Mouse (Mus musculus): ENCODE data around the gene Ak5. TPM values are rescaled to one million over a fixed set of nuclear protein-coding genes. Genes with fewer than 3 reads are reported as not detected.

Gene Ak5
- polyA plus RNA-seq, 1 experiment from 2014 or later, result 0.93 TPM

GRCm38 (mm10) chr3:152563833-152564232, 104.3 kb downstream of the Ak5 start:
- H3K36me3 ChIP-seq (ENCODE audit: control insufficient read depth, insufficient read depth, low read length), result no peaks in the 10 kb centered on the region
- H3K27me3 ChIP-seq (ENCODE audit: control insufficient read depth, insufficient read depth, low read length), result no peaks in the 10 kb centered on the region
- H3K9ac ChIP-seq (ENCODE audit: low read length), result no peak overlapping the region
- H3K4me1 ChIP-seq (ENCODE audit: control insufficient read depth in 2 of 2, insufficient read depth in 2 of 2, low read length in 2 of 2), result peaks cover 8 to 9% of the 10 kb centered on the region in 2 experiments
- no peak; the same call in 1 of the 2 replicates for ATAC-seq (ENCODE audit: insufficient number of reproducible peaks, insufficient read depth, low FRiP score, low read depth)
- no peak overlapping the region for H3K27ac ChIP-seq (replicated peaks in 1 of 2; ENCODE audit: control insufficient read depth in 1 of 2, insufficient read depth in 1 of 2, low read depth in 2 of 2, low read length in 2 of 2)
- H3K9me3 ChIP-seq (ENCODE audit: control insufficient read depth, low read length), result no peaks in the 10 kb centered on the region
- no peak overlapping the region for H3K4me2 ChIP-seq (ENCODE audit: low read length)
- no peak overlapping the region for H3K4me3 ChIP-seq (ENCODE audit: control insufficient read depth in 1 of 2, insufficient read depth in 1 of 2, low read depth in 1 of 2, low read length in 2 of 2)

GRCm38 (mm10) chr3:152561708-152562107, 106.5 kb downstream of the Ak5 start:
- H3K27me3 ChIP-seq (ENCODE audit: control insufficient read depth, insufficient read depth, low read length), result no peaks in the 10 kb centered on the region
- H3K4me1 ChIP-seq (ENCODE audit: control insufficient read depth in 2 of 2, insufficient read depth in 2 of 2, low read length in 2 of 2), result no peaks in the 10 kb centered on the region; a peak in 1 of 4 replicates
- H3K27ac ChIP-seq (replicated peaks in 1 of 2; ENCODE audit: control insufficient read depth in 1 of 2, insufficient read depth in 1 of 2, low read depth in 2 of 2, low read length in 2 of 2), result no peak overlapping the region
- no peak overlapping the region for H3K4me2 ChIP-seq (ENCODE audit: low read length)
- H3K9me3 ChIP-seq (ENCODE audit: control insufficient read depth, low read length), result no peaks in the 10 kb centered on the region
- H3K9ac ChIP-seq (ENCODE audit: low read length), result no peak overlapping the region
- 79% methylated on average over 2 of the region's 2 CpGs for WGBS
- no peak for ATAC-seq (ENCODE audit: insufficient number of reproducible peaks, insufficient read depth, low FRiP score, low read depth)
- H3K4me3 ChIP-seq (ENCODE audit: control insufficient read depth in 1 of 2, insufficient read depth in 1 of 2, low read depth in 1 of 2, low read length in 2 of 2), result no peak overlapping the region
- no peaks in the 10 kb centered on the region for H3K36me3 ChIP-seq (ENCODE audit: control insufficient read depth, insufficient read depth, low read length)

GRCm38 (mm10) chr3:152559295-152559694, 108.9 kb downstream of the Ak5 start:
- no peak overlapping the region for H3K9ac ChIP-seq (ENCODE audit: low read length)
- H3K9me3 ChIP-seq (ENCODE audit: control insufficient read depth, low read length), result no peaks in the 10 kb centered on the region
- no peaks in the 10 kb centered on the region; a peak in 1 of 4 replicates for H3K4me1 ChIP-seq (ENCODE audit: control insufficient read depth in 2 of 2, insufficient read depth in 2 of 2, low read length in 2 of 2)
- H3K27me3 ChIP-seq (ENCODE audit: control insufficient read depth, insufficient read depth, low read length), result no peaks in the 10 kb centered on the region
- H3K36me3 ChIP-seq (ENCODE audit: control insufficient read depth, insufficient read depth, low read length), result no peaks in the 10 kb centered on the region
- H3K27ac ChIP-seq (replicated peaks in 1 of 2; ENCODE audit: control insufficient read depth in 1 of 2, insufficient read depth in 1 of 2, low read depth in 2 of 2, low read length in 2 of 2), result no peak overlapping the region
- WGBS, result 22% methylated on average over 4 of the region's 4 CpGs
- no peak overlapping the region for H3K4me3 ChIP-seq (ENCODE audit: control insufficient read depth in 1 of 2, insufficient read depth in 1 of 2, low read depth in 1 of 2, low read length in 2 of 2)
- H3K4me2 ChIP-seq (ENCODE audit: low read length), result no peak overlapping the region
- ATAC-seq (ENCODE audit: insufficient number of reproducible peaks, insufficient read depth, low FRiP score, low read depth), result no peak

- WGBS, result 59% methylated on average over 10 of the region's 10 CpGs
- no peaks in the 10 kb centered on the region for H3K27me3 ChIP-seq (ENCODE audit: control insufficient read depth, insufficient read depth, low read length)
Observed at GRCm38 (mm10) chr3:152558106-152558505, 110.1 kb downstream of the Ak5 start.

GRCm38 (mm10) chr3:152557659-152558058, 110.5 kb downstream of the Ak5 start:
- no peaks in the 10 kb centered on the region for H3K27me3 ChIP-seq (ENCODE audit: control insufficient read depth, insufficient read depth, low read length)
- H3K9me3 ChIP-seq (ENCODE audit: control insufficient read depth, low read length), result no peaks in the 10 kb centered on the region
- H3K4me1 ChIP-seq (ENCODE audit: control insufficient read depth in 2 of 2, insufficient read depth in 2 of 2, low read length in 2 of 2), result no peaks in the 10 kb centered on the region; a peak in 1 of 4 replicates
- ATAC-seq (ENCODE audit: insufficient number of reproducible peaks, insufficient read depth, low FRiP score, low read depth), result 0 out of 2 replicates have a peak, but pooled peaks have one; percentile 21
- H3K27ac ChIP-seq (replicated peaks in 1 of 2; ENCODE audit: control insufficient read depth in 1 of 2, insufficient read depth in 1 of 2, low read depth in 2 of 2, low read length in 2 of 2), result no peak overlapping the region
- H3K36me3 ChIP-seq (ENCODE audit: control insufficient read depth, insufficient read depth, low read length), result no peaks in the 10 kb centered on the region
- 30% methylated on average over 12 of the region's 12 CpGs for WGBS
- no peak overlapping the region for H3K4me3 ChIP-seq (ENCODE audit: control insufficient read depth in 1 of 2, insufficient read depth in 1 of 2, low read depth in 1 of 2, low read length in 2 of 2)
- no peak overlapping the region for H3K4me2 ChIP-seq (ENCODE audit: low read length)
- H3K9ac ChIP-seq (ENCODE audit: low read length), result no peak overlapping the region

More at GRCm38 (mm10) chr3:152558106-152558505, 110.1 kb downstream of the Ak5 start:
- no peaks in the 10 kb centered on the region for H3K36me3 ChIP-seq (ENCODE audit: control insufficient read depth, insufficient read depth, low read length)
- no peak for ATAC-seq (ENCODE audit: insufficient number of reproducible peaks, insufficient read depth, low FRiP score, low read depth)
- H3K4me3 ChIP-seq (ENCODE audit: control insufficient read depth in 1 of 2, insufficient read depth in 1 of 2, low read depth in 1 of 2, low read length in 2 of 2), result no peak overlapping the region
- H3K4me1 ChIP-seq (ENCODE audit: control insufficient read depth in 2 of 2, insufficient read depth in 2 of 2, low read length in 2 of 2), result no peaks in the 10 kb centered on the region; a peak in 1 of 4 replicates
- no peak overlapping the region for H3K4me2 ChIP-seq (ENCODE audit: low read length)
- H3K9ac ChIP-seq (ENCODE audit: low read length), result no peak overlapping the region
- no peaks in the 10 kb centered on the region for H3K9me3 ChIP-seq (ENCODE audit: control insufficient read depth, low read length)
- H3K27ac ChIP-seq (replicated peaks in 1 of 2; ENCODE audit: control insufficient read depth in 1 of 2, insufficient read depth in 1 of 2, low read depth in 2 of 2, low read length in 2 of 2), result no peak overlapping the region

- Histone ChIP-seq H3K4me2 (ENCODE audit: low read length) (no peak overlapping the region), H3K36me3 (ENCODE audit: control insufficient read depth, insufficient read depth, low read length) (no peaks in the 10 kb centered on the region), H3K27me3 (ENCODE audit: control insufficient read depth, insufficient read depth, low read length) (no peaks in the 10 kb centered on the region), H3K27ac (replicated peaks in 1 of 2; ENCODE audit: control insufficient read depth in 1 of 2, insufficient read depth in 1 of 2, low read depth in 2 of 2, low read length in 2 of 2) (no peak overlapping the region), H3K4me3 (ENCODE audit: control insufficient read depth in 1 of 2, insufficient read depth in 1 of 2, low read depth in 1 of 2, low read length in 2 of 2) (no peak overlapping the region), H3K4me1 (ENCODE audit: control insufficient read depth in 2 of 2, insufficient read depth in 2 of 2, low read length in 2 of 2) (no peaks in the 10 kb centered on the region; a peak in 1 of 4 replicates), H3K9ac (ENCODE audit: low read length) (no peak overlapping the region), H3K9me3 (ENCODE audit: control insufficient read depth, low read length) (no peaks in the 10 kb centered on the region)
- no peak for ATAC-seq (ENCODE audit: insufficient number of reproducible peaks, insufficient read depth, low FRiP score, low read depth)
- WGBS, result 86% methylated on average over 3 of the region's 3 CpGs
Observed at GRCm38 (mm10) chr3:152556919-152557318, 111.2 kb downstream of the Ak5 start.

GRCm38 (mm10) chr3:152556435-152556834, 111.7 kb downstream of the Ak5 start:
- no peaks in the 10 kb centered on the region for H3K27me3 ChIP-seq (ENCODE audit: control insufficient read depth, insufficient read depth, low read length)
- WGBS, result 33% methylated on average over 4 of the region's 4 CpGs
- H3K9ac ChIP-seq (ENCODE audit: low read length), result no peak overlapping the region
- H3K36me3 ChIP-seq (ENCODE audit: control insufficient read depth, insufficient read depth, low read length), result no peaks in the 10 kb centered on the region
- H3K4me2 ChIP-seq (ENCODE audit: low read length), result no peak overlapping the region
- no peak for ATAC-seq (ENCODE audit: insufficient number of reproducible peaks, insufficient read depth, low FRiP score, low read depth)
- H3K4me3 ChIP-seq (ENCODE audit: control insufficient read depth in 1 of 2, insufficient read depth in 1 of 2, low read depth in 1 of 2, low read length in 2 of 2), result no peak overlapping the region
- no peak overlapping the region for H3K27ac ChIP-seq (replicated peaks in 1 of 2; ENCODE audit: control insufficient read depth in 1 of 2, insufficient read depth in 1 of 2, low read depth in 2 of 2, low read length in 2 of 2)
- no peaks in the 10 kb centered on the region; a peak in 1 of 4 replicates for H3K4me1 ChIP-seq (ENCODE audit: control insufficient read depth in 2 of 2, insufficient read depth in 2 of 2, low read length in 2 of 2)
- no peaks in the 10 kb centered on the region for H3K9me3 ChIP-seq (ENCODE audit: control insufficient read depth, low read length)

GRCm38 (mm10) chr3:152555216-152555615, 112.9 kb downstream of the Ak5 start:
- Histone ChIP-seq H3K27me3 (ENCODE audit: control insufficient read depth, insufficient read depth, low read length) (no peaks in the 10 kb centered on the region), H3K4me3 (ENCODE audit: control insufficient read depth in 1 of 2, insufficient read depth in 1 of 2, low read depth in 1 of 2, low read length in 2 of 2) (no peak overlapping the region), H3K4me2 (ENCODE audit: low read length) (no peak overlapping the region), H3K27ac (replicated peaks in 1 of 2; ENCODE audit: control insufficient read depth in 1 of 2, insufficient read depth in 1 of 2, low read depth in 2 of 2, low read length in 2 of 2) (no peak overlapping the region), H3K9ac (ENCODE audit: low read length) (no peak overlapping the region), H3K36me3 (ENCODE audit: control insufficient read depth, insufficient read depth, low read length) (no peaks in the 10 kb centered on the region), H3K4me1 (ENCODE audit: control insufficient read depth in 2 of 2, insufficient read depth in 2 of 2, low read length in 2 of 2) (no peaks in the 10 kb centered on the region), H3K9me3 (ENCODE audit: control insufficient read depth, low read length) (no peaks in the 10 kb centered on the region)
- 60% methylated on average over 7 of the region's 7 CpGs for WGBS
- ATAC-seq (ENCODE audit: insufficient number of reproducible peaks, insufficient read depth, low FRiP score, low read depth), result no peak

Measured in heart, embryonic 14.5 days (tissue).